Mouse (Mus musculus) forebrain, embryonic 10.5 days (tissue): ENCODE results near the gene Ifi208. TPM values are rescaled to one million over a fixed set of nuclear protein-coding genes. Genes with fewer than 3 reads are reported as not detected.

Experiments
- DNase-seq: peaks from one replicate; pipeline ENCODE4 v3.0.0-alpha.2; 2017; ENCODE audit warnings: low spot score; ENCODE audit errors: extremely low spot score
- H3K27ac ChIP-seq: fragments of 300-500 bp; sonication (generic); 2 replicates; pipeline ENCODE4 v1.5.1; 2016; ENCODE audit warnings: mild to moderate bottlenecking
- H3K27me3 ChIP-seq: fragments of 300-500 bp; sonication (generic); 2 replicates; pipeline ENCODE4 v1.6.1; 2016; ENCODE audit warnings: mild to moderate bottlenecking; ENCODE audit not compliant: poor library complexity, severe bottlenecking
- H3K36me3 ChIP-seq: fragments of 300-500 bp; sonication (generic); replicated peaks from 2 replicates; pipeline ENCODE4 v1.6.1; 2016; ENCODE audit warnings: mild to moderate bottlenecking, moderate library complexity
- H3K4me1 ChIP-seq: fragments of 300-500 bp; sonication (generic); 2 replicates; pipeline ENCODE4 v1.6.1; 2016
- H3K4me3 ChIP-seq: fragments of 300-500 bp; sonication (generic); 2 replicates; pipeline ENCODE4 v1.5.1; 2016; ENCODE audit warnings: mild to moderate bottlenecking, moderate library complexity
- H3K9me3 ChIP-seq: fragments of 300-500 bp; sonication (generic); 2 replicates; pipeline ENCODE4 v1.6.1; 2016; ENCODE audit warnings: mild to moderate bottlenecking, moderate library complexity
- WGBS: fragments of 180-500 bp; shearing (Covaris S2); methylation state at CpG from one replicate; pipeline ENCODE4 v1.1.7; 2016; 5-methylcytosine and 5-hydroxymethylcytosine counted together
- microRNA-seq: library from miRNA; unstranded; fragments of <30 nt; microRNA quantifications from one replicate; pipeline ENCODE4, GENCODE M21; 2017
- polyA plus RNA-seq: library from polyadenylated mRNA; unstranded; fragments of >200 nt; fragmentation: Nextera tagmentation; extraction: Ambion mirVana; gene quantifications from 2 replicates; pipeline ENCODE4 v1.2.1, GENCODE M21; 2016

Gene Ifi208
- polyA plus RNA-seq, 1 experiment from 2014 or later: not detected

DNA sequence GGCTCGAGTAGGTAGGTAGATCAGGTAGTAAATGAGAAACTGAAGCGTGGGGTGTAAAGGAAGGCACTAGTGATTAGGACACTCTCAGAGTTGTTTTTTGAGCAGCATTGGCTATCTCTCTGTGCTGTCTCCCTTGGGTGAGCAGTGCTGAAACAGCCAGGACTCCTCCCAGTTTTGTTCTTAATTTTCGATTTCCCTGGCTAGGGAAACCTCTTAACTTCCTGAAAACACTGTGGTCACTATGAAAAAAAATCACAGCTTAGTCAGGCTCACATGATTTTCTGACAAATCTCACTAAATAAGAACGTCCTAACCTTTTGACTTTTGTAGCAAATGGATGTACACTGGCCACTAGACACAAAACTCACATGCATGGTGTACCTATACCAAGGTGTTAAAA, 68.2 kb downstream of the Ifi208 start, which contains the start of gene Ifi207:
Gene Ifi207 (minus strand): TSS at position 92 of the 400 bp plus-strand sequence.
- H3K27me3 ChIP-seq: no peaks in the 10 kb centered on the region
- H3K9me3 ChIP-seq: no peaks in the 10 kb centered on the region
- H3K4me1 ChIP-seq: no peaks in the 10 kb centered on the region
- no peak within 1 kb of the TSS for H3K27ac ChIP-seq
- 82% methylated on average over 4 of the region's 4 CpGs for WGBS
- no peak for DNase-seq
- H3K4me3 ChIP-seq: no peak within 1 kb of the TSS
- no peaks in the 10 kb centered on the region for H3K36me3 ChIP-seq

DNA sequence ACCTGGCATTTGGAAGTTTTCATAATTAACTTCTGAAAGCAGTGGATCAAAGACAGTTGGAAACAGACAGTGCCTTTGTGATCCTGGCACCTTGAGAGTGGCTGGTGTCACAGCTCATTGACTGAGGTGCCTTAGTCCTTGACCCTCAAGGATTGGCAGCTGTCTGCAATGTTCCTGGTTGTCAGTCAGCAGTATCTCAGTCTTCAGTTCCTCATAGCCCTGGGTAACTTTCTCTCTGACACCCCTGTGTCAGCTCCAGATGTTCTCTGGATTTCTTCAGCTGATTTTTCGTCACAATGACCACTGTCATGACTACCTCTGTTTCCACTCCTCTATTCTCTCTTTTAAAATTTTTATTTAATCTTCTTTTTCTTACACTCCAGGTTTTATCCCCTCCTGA, 68.8 kb downstream of the Ifi208 start:
- Histone ChIP-seq H3K27me3 (no peaks in the 10 kb centered on the region), H3K27ac (no peak overlapping the region), H3K4me3 (no peak overlapping the region), H3K4me1 (no peaks in the 10 kb centered on the region), H3K36me3 (no peaks in the 10 kb centered on the region), H3K9me3 (no peaks in the 10 kb centered on the region)
- WGBS: 79% methylated on average over 1 of the region's 1 CpGs
- no peak for DNase-seq

Small RNA genes within 50 kb of the gene (microRNA-seq; reads per million reads assigned to microRNA genes)
- gene Gm44339: not detected

Other genes starting within 250 kb of the Ifi208 start
- not detected in 2 replicates for gene Ifi206, start 182.6 kb upstream of the Ifi208 start, polyA plus RNA-seq
- not detected in 2 replicates for gene Ifi214, start 137.7 kb upstream of the Ifi208 start, polyA plus RNA-seq
- not detected in 2 replicates for gene Ifi213, start 74.4 kb upstream of the Ifi208 start, polyA plus RNA-seq
- gene Ifi209, start 42.8 kb upstream of the Ifi208 start, polyA plus RNA-seq: not detected in 2 replicates
- 0.06 and 0.14 TPM in 2 replicates for gene Ifi207, start 68.1 kb downstream of the Ifi208 start, polyA plus RNA-seq
- 0.30 and 0.37 TPM in 2 replicates for gene Ifi204, start 93.3 kb downstream of the Ifi208 start, polyA plus RNA-seq
- gene Ifi211, start 239.4 kb downstream of the Ifi208 start, polyA plus RNA-seq: 0.26 TPM in 2 replicates